Mouse (Mus musculus): ENCODE data around the gene Cd244a.

GRCm38 (mm10) chr1:171558898-171559297 lies at the start of gene Cd244a:
- TF ChIP-seq MAFK (IDR thresholded peaks at IDR 0.05; ENCODE audit: insufficient read depth, low read depth, low read length): no peak
- TF ChIP-seq HCFC1 (IDR thresholded peaks at IDR 0.05; ENCODE audit: borderline replicate concordance, insufficient read depth, low read length): no peak
- no peak for TF ChIP-seq CHD2 (IDR thresholded peaks at IDR 0.05; ENCODE audit: low read depth, low read length)
